Mouse (Mus musculus): ENCODE results near the gene Zcchc14.
"Not testable (repeated sequence)": the region's sequence is repeated elsewhere in the genome, so short reads cannot be mapped to it uniquely, and the experiment has no call there.

Zcchc14 gene

GRCm38 (mm10) chr8:121623043-121623442 is 29.7 kb downstream of the Zcchc14 start:
- no peak for DNase-seq (ENCODE audit: low read depth, low spot score)

DNA sequence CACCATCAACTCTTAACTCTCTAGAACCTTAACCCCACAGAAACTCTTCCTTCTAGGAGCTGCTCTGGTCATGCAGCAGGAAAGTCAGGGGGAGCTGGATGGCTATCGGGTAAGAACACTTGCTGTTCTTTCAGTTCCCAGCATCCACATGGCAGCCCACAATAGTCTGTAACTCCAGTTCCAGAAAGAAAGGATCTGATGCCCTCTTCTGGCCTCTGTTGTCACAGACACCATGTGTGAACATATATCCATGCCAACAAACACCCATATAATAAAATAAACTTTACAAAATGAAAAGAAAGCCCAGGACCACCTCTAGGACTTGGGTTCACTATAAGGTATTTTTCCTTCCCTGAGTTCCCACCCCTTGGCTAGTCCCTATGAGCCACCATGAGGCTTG is 30.8 kb downstream of the Zcchc14 start:
- no peak for DNase-seq (ENCODE audit: low read depth, low spot score)

DNA sequence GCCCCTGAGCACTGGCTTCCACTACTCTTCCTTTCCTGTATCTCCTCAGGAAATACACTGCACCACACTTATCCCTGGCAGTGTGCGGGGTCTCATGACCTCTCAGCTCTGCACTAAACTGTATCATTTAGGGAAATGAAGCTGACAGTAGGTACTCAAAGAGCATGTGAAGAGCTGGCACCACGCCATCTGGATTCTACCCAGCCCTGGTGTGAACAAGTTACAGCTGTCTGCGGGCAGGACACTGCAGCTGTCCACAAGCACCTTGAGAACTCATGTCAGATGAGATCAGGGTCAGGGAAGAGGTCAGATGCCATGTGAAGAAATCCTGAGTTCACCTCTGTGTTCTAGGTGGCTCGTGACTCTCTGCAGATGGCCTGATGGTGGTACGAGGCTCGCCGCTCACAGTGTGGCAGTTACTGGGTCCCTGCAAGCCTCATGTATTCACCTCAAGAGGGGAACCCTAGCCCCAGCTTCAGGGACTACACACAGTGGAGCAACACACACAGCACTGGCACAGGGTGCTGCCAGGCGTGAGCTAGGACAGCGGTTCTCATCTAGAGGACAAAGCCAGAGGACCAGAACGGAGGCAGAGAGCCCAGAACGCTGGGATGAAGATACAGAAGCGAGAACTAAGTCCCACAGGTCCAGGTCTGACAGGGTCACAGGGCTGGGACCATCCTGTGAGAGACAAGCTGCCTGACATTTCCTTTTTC is 31.7 kb downstream of the Zcchc14 start:
- DNase-seq (ENCODE audit: low read depth, low spot score) = no peak

DNA sequence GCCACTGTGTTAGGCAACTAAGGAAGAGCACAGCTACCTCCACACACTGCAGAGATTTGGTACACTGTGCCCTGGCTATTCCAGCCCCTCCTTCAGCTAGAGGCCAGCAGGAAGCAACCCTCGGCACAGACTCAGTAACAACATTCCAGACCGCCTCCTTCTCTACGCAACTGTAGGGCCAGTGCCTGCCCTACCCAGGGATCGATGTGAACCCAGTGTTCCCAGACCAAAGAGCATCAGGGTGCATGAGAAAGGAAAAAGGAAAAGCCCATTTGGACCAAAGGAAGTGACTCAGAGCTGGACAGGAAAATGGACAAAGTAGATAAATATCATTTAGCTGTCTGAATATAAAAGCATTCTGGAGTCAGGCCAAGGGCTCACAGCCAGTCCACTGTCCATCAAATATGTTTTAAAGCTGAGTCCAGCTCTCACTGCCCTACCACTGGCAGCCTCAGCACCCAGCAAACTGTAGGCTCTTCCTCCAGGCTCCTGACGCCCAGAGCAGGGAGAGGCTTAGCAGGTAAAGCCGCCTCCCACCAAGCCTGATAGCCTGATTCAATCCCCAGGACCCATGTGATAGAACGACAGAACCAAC is 33.2 kb downstream of the Zcchc14 start:
- no peak for DNase-seq (ENCODE audit: low read depth, low spot score)

- DNase-seq (ENCODE audit: low read depth, low spot score) = no peak
Measured at GRCm38 (mm10) chr8:121613419-121613818, 39.3 kb downstream of the Zcchc14 start.

GRCm38 (mm10) chr8:121609916-121610315 is 42.8 kb downstream of the Zcchc14 start:
- DNase-seq (ENCODE audit: low read depth, low spot score) = no peak

DNA sequence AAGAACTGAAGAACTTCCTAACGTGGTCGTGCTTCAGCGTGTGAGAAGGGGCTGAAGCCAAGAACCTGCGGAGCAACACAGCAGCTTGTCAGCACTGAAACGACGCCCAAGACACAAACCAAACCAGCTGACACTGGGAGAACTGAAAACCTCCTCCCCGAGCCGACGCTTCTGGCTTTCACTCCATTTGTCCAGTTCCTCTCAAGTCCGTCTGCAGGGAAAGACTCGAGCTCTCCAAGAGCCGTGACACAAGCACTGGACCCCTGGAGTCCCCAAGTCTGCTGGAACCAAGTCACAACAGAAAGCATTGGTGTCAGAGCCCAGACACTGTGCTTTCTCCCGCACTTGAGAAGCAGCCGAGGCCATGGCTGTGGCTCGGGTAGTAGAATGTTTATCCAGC is 43.5 kb downstream of the Zcchc14 start:
- DNase-seq (ENCODE audit: low read depth, low spot score) = no peak

DNA sequence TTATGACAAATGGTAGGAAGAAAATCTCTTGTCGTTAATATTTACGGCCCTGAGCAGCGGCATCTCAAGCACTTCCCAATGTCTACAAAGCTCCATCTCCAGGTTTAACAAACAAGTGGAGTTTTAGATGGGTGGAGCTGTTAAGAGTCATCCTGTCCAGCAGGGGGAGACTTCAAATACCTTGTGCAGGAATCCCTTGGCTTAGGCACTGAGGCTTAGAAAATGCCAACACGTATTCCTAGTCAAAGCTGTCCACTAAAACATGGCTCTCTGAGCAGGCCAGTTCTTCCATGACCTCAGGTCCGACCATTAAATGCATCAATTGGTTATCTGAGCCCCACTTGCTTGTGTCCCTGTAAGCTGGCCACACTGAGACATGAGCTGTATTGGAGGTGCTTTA is 45.0 kb downstream of the Zcchc14 start:
- no peak for DNase-seq (ENCODE audit: low read depth, low spot score)

GRCm38 (mm10) chr8:121603801-121604200 is 48.9 kb downstream of the Zcchc14 start:
- DNase-seq (ENCODE audit: low read depth, low spot score) = no peak

DNA sequence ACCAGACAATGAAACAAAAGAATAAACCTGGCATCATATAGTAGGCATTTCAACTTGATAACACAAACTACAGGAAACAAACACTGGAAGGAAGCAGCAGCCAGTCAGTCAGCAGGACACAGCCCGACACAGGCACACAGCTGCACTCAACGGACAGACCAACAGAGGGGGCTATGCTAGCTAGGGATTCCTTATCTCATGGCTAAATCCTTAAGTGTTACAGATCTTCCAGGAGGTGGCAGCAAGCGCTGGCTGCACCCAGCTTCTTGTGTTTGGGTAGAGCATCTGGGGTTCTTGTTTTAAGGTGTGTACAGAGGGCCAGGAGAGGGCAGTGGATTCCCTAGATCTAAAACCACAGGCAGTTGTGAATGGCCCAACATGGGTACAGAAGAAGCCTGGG is 49.8 kb downstream of the Zcchc14 start:
- peak; percentile 61 for DNase-seq (ENCODE audit: low read depth, low spot score)

GRCm38 (mm10) chr8:121602411-121602810 is 50.3 kb downstream of the Zcchc14 start:
- DNase-seq (ENCODE audit: low read depth, low spot score) = no peak

DNA sequence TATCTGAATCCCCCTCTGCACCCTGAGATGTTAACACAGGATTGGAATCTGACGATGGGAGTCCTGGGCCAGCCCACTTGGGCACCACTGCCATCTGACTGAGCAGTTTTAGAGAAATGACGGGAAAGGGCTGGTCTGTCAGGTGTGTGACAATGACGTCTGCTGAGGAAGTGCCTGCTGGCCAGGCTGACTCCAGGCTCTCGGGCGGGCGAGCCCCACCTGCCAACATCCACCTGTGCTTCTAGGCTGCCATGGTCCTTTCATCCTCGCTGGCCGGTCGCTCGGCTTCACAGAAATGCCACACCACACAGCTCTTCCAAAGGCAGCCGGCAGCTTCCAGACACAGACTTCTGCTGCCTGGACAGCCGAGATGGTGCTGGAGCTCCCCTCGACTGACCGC is 52.9 kb downstream of the Zcchc14 start:
- DNase-seq (ENCODE audit: low read depth, low spot score) = no peak

DNA sequence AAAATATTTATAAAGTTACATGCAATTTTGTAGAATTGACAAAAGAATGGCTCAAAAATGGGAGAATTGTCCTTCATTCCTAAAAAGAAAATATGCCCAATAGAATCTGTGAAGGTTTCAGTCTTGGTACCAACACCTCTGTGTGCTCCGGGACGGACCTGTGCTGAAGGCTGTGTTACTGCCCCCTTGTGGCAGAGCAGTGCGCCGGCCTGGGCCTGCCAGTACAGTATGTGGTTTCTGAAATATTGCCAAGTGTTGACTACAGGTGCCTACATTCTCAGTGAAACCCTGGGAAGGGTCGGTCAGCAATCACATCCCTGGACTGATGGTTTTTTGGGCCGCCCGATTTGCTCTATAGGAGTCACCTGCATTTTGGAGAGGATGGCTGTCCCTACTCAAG is 53.8 kb downstream of the Zcchc14 start:
- DNase-seq (ENCODE audit: low read depth, low spot score) = peak; percentile 81

GRCm38 (mm10) chr8:121598190-121598589 is 54.5 kb downstream of the Zcchc14 start:
- DNase-seq (ENCODE audit: low read depth, low spot score) = no peak

DNA sequence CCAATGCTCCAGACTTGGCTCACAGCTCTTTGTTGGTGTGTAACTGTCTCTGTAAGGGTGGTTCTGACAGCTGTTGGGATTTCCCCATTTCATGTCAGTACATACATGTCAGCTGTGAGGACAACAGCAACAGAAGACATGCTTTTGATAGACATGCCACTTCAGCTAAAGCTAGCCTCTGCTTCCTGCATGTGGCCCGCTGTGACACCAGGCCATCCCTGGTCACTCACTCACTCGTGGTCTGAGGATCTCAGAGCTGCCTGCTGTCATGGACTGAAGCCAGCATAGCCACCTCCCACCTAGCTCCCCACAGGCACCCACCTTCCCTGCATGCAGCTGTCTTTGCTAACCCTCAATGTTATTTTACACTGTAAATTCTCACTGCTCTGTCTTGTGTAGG is 55.2 kb downstream of the Zcchc14 start:
- not testable (repeated sequence) for DNase-seq (ENCODE audit: low read depth, low spot score)

DNA sequence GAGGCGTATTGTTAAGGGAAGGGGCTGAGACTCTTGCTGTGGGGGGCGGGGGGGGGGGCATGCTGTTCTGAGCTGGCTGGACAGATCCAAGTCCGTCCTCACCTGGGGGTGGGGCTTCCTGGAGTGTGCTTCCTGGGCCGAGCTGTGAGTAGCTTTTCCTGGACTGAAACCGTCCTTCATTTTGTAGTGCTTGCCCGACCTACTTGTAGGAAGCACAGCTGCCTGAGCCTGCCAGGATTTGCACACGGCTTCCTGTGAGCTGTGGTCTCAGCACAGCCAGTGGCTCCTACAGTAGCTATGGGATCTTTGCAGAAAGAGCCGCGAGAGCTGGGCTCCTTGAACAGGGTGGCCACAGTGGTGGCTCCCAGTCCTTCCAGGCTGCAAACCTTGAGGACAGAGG is 58.7 kb downstream of the Zcchc14 start:
- no peak for DNase-seq (ENCODE audit: low read depth, low spot score)

DNA sequence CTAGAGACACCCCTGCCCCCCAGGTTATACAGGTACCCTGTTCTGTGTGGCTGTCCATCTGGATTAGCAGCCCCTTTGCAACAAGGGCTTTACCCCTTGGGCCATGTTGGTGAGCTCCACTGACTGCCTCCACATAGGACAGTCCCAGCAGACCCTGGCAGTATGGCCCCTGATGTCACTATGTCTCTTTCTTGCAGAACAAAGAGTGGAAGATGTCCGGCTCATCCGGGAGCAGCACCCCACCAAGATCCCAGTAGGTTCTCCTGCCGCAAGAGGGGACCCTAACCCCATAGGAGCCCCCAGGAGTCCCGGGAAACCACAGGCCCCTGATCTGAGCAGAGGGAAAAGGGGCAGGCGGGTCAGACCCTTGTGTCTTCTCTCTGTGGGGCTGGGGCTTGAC is 59.4 kb downstream of the Zcchc14 start:
- no peak for DNase-seq (ENCODE audit: low read depth, low spot score)

GRCm38 (mm10) chr8:121591178-121592066 is 61.3 kb downstream of the Zcchc14 start:
- DNase-seq (ENCODE audit: low read depth, low spot score) = peak; percentile 69

GRCm38 (mm10) chr8:121590203-121591177 is 62.2 kb downstream of the Zcchc14 start, which contains the start of gene Map1lc3b:
Gene Map1lc3b, plus strand, starts transcription at chr8:121590361.
- DNase-seq (ENCODE audit: low read depth, low spot score) = peak; percentile 95

- DNase-seq (ENCODE audit: low read depth, low spot score) = no peak
Measured at GRCm38 (mm10) chr8:121589205-121589726, 63.4 kb downstream of the Zcchc14 start.

DNA sequence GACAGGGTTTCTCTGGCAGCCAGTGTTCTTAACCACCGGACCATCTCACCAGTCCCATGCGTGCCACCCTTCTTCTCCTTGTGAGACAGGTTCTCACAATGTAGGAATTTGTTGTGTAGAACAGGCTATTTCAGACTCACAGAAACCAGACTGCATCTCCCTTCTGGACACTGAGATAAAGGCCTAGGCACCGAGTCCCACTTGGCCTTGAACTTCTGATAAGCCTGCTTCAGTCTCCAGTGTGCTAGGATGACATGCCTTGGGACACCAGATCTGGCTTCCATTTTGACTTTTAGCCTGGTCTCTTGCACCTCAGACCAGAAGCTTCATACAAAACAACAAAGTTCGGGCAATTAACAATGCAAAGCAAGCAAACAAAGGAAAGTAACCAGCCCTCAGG is 64.0 kb downstream of the Zcchc14 start:
- no peak for DNase-seq (ENCODE audit: low read depth, low spot score)

Data from CD4-positive helper T cell, adult 2 months (primary cell).